Mouse (Mus musculus): ENCODE data around the gene Mme. TPM values are rescaled to one million over a fixed set of nuclear protein-coding genes. Genes with fewer than 3 reads are reported as not detected.

The Mme gene
- not detected for polyA plus RNA-seq (2017; shearing (Covaris generic))

- ATAC-seq = no peak
Observed at GRCm38 (mm10) chr3:63241099-63241587, at the start of gene Mme. TSS of gene Mme (plus strand) at chr3:63241537.

GRCm38 (mm10) chr3:63196565-63196964 is 44.8 kb upstream of the Mme start:
- ATAC-seq = no peak

- no peak for ATAC-seq
Observed at GRCm38 (mm10) chr3:63198026-63198425, 43.3 kb upstream of the Mme start.

DNA sequence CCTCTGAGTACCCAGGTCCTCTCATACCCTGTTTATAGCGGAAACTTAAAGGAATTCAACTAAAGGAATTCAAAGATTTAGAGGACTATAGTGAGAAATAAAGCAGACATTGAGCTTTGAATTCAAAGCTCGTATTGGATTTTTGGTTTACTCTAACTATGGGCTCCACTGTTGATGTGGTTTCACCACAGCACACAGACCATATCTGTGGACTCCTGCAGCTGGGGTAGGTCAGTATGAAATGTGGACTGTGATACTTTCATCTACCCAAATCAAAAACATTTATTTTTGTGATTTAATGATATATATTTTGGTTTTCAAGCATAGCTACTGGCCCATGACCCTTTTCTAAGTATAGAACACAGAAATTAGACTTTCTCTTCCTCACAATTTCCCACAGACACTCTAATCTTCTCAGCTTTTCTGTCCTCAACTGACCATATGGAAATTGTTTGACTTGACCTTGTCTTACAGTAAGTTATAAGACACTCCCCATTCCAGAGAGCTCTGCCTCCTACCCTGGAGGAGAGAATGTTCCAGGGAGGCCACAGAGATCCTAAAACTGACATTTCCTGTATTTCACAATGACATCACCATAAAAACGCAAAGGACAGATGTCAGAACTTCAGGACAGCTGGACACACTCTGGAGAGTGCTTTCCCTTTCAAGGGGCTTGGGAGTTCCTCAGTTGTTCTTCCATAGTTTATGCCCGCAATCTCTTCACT is 19.3 kb upstream of the Mme start:
- no peak for ATAC-seq

DNA sequence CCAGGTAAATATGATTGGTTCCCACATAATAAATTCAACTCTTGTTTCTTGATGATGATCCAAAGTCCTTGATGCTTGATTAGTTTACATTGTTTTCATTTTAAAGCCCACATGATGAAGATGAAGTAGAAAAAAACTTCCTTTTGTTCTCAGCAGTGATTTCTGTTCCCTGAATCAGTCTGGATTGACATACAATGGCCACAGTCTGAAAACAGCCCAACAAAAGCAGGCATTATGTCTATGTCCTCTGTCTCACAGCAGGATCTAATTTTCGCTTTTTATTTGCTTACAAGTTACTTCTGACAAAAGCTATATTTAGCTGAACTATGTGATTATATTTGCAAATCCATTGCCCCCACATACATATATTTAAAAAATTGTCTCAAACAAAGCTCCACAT is 17.7 kb upstream of the Mme start:
- no peak for ATAC-seq

GRCm38 (mm10) chr3:63235957-63236356 is 5.4 kb upstream of the Mme start:
- ATAC-seq = no peak

- no peak for ATAC-seq
Observed at GRCm38 (mm10) chr3:63243721-63244120, 2.4 kb downstream of the Mme start.

DNA sequence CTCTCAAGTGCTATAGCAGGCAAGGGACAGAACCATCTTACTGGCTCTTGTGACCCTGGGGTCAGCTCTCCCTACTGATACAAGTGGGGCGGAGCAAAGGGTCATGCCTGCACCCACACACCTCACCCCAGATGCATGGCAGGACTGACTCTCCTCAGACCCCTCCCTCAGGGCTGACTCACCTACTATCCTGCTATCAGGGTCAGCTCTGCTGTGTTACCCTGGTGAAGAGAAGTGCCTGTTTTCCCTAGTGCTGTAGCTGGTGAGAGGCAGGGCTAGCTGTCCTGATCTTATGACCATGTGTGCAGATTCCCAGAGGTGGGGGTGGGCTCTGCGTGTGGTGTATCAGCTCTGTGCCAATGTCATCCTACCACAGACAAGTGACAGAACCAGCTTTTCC is 30.8 kb downstream of the Mme start:
- ATAC-seq = no peak

- no peak for ATAC-seq
Observed at GRCm38 (mm10) chr3:63294316-63294715, 53.0 kb downstream of the Mme start.

GRCm38 (mm10) chr3:63294791-63295190 is 53.5 kb downstream of the Mme start:
- ATAC-seq = no peak

- ATAC-seq = no peak
Observed at GRCm38 (mm10) chr3:63295237-63295636, 53.9 kb downstream of the Mme start.

DNA sequence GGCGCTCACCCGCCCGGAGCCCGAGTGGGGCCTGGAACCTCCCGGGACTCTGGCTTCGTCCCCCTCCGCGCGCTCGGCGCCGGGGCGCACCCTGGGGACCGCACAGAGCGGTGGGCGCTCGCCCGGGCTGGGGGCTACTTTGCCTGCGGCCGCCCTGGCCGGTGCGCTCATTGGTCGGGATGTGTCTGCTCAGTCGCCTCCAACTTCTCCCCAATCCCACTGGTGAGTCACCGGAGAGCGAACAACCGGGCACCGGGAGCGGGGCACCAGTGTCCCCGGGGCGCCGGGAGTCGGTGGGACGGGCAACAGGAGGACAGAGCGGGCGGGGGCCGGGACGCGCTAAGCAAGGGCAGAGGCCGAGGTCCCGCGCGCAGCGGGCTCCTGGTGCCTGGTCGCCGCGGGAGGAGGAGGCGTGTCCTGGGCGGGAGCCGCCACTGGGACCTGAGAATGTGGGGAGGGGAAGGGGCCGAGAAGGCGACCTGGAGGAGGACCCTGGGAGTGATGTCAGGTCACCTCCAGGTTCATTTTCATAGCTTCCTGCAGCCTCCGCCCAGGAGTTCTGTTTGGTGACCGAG is 54.4 kb downstream of the Mme start:
- ATAC-seq = no peak

- no peak for ATAC-seq
Observed at GRCm38 (mm10) chr3:63296411-63296810, 55.1 kb downstream of the Mme start.

GRCm38 (mm10) chr3:63297787-63298186 is 56.5 kb downstream of the Mme start:
- ATAC-seq = no peak

DNA sequence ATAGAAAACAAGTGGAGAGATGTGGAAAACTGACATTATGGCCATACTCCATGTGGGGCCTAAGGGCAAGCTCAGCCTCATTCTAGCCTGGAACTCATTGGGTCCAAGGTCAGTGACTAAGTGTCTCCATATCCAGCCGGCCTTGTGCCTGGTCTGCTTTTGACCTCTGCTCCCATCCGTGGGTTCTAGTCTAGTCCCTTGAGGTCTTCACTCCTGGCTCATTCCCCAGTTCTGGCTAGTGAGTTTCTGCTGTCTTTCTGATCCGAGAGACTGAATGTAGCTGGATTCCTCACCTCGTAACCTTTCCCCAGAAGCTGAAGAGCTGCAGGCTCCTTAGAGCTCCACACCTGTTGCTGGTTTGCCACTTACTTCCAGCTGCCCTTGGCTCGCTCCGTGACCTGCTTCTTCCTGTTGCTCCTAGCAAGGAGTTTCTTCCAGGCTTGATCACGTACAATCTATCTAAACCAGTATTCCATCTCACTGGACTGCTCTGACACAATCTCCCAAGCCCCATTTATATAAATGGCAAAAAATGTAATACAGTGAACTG is 73.9 kb downstream of the Mme start:
- ATAC-seq = no peak

- no peak for ATAC-seq
Observed at GRCm38 (mm10) chr3:63317496-63317895, 76.2 kb downstream of the Mme start.

DNA sequence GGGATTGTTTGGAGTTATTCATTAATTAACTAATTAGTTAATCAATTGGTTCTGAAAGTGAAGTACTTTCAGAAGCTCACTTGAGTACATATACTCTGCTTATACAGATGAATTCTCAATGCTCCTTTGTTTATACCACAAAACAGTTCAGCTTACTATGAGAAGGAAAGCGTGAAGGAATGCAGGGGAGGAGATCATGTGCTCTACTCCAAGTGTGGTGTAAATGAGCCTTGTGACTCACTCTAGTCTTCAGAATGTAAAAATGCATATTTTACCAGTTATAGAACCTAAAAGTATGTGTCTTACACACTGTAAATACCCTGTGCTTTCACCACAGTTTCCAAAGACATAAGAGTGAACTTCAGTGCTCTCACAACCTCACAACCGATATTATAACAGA is 84.3 kb downstream of the Mme start:
- no peak for ATAC-seq

- ATAC-seq = no peak
Observed at GRCm38 (mm10) chr3:63340110-63340509, 98.8 kb downstream of the Mme start.

- ATAC-seq = no peak
Observed at GRCm38 (mm10) chr3:63340546-63340945, 99.2 kb downstream of the Mme start.

DNA sequence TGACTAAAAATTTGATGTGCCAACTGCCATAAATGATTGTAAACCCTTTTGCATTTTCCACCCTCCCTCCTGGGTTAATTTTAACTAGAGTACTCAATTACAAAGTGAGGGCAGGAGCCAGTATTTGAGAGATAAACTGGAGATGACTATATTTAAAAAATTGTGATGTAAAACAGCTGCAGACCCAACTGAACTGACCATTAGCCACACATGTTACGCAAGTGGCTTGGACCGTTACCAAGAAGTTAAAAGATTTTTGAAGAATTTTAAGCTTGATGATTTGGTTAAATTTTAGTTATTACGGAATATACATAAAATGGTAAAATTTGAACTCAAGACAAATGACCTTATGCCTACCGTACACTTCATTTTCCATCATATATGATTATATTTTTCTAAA is 100.1 kb downstream of the Mme start:
- ATAC-seq = no peak

- ATAC-seq = no peak
Observed at GRCm38 (mm10) chr3:63344998-63345397, 103.7 kb downstream of the Mme start.

GRCm38 (mm10) chr3:63348893-63349426 is 107.6 kb downstream of the Mme start:
- no peak for ATAC-seq

- no peak for ATAC-seq
Observed at GRCm38 (mm10) chr3:63350242-63350641, 108.9 kb downstream of the Mme start.

GRCm38 (mm10) chr3:63350704-63351103 is 109.4 kb downstream of the Mme start:
- no peak for ATAC-seq
